Mouse (Mus musculus) brain, embryonic 14.5 days (tissue): ENCODE results near the gene Psmc3ip. TPM values are rescaled to one million over a fixed set of nuclear protein-coding genes. Genes with fewer than 3 reads are reported as not detected.
A peak's percentile ranks its signal among the peaks of the same experiment; 100 is the strongest.

Source experiments
- DNase-seq: peaks from one replicate; pipeline ENCODE4 v3.0.0-alpha.2; 2011; ENCODE audit warnings: low read depth
- CTCF ChIP-seq: fragments of 200-500 bp; IDR thresholded peaks from 2 replicates; pipeline ENCODE4 v1.5.1; 2012; ENCODE audit warnings: inconsistent platforms, mild to moderate bottlenecking, moderate library complexity, borderline replicate concordance; ENCODE audit not compliant: insufficient read depth, insufficient read length; ENCODE audit errors: extremely low read depth
- POLR2A ChIP-seq: fragments of 200-500 bp; IDR thresholded peaks from 2 replicates; pipeline ENCODE4 v1.6.1; 2012; ENCODE audit warnings: mild to moderate bottlenecking, inconsistent platforms, borderline replicate concordance; ENCODE audit not compliant: poor library complexity, insufficient read depth, insufficient read length, severe bottlenecking; ENCODE audit errors: extremely low read depth
- polyA plus RNA-seq: library from polyadenylated mRNA; depleted of rRNA; stranded (reverse); fragments of >200 nt; gene quantifications from 2 replicates; pipeline ENCODE4 v1.2.3, GENCODE M21; 2012; rRNA removed

The Psmc3ip gene
- 19.4 and 24.2 TPM in 2 replicates for polyA plus RNA-seq

GRCm38 (mm10) chr11:101095314-101096024 lies at the start of gene Psmc3ip:
TSS of gene Psmc3ip (minus strand) at chr11:101095436.
- peak; percentile 98 for DNase-seq
- peak; percentile 74 for TF ChIP-seq CTCF
- TF ChIP-seq POLR2A = no peak; the same call in 1 of the 2 replicates

DNA sequence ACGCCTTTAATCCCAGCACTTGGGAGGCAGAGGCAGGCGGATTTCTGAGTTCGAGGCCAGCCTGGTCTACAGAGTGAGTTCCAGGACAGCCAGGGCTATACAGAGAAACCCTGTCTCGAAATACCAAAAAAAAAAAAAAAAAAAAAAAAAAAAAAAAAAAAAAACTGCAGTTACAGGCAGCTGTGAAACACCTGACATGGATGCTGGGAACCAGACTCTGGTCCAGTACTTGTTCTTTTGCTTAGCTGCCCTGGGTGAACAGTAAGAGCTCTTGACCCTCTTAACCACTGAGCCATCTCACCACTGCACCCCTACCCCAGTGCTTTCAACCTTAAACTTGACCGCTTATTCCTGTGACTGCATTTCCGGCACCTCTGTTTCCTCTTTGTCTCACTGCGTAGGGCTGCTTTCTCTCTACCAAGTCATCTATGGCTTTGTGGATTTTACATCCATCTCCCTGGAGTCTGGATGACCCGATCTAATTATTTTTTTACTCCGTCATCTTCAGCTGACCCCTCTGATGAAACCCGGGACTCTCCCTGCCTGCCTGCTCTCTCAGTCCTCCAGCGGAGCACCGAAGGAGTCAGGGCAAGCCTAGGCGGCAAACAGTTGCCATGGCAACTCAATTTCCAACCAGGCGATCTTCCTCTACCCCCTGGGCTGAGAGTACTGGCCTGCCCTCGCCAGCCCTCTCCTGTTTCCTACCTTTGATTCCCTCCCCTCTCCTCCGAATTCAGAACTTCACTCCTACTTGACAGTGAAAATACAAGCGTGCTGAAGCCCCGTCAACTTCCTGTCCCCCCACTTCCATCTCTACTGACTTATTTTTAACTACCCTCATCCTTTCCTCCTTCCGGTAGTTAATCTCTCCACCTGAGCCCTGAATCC lies 48.3 kb upstream of the Psmc3ip start:
- peak; percentile 84 for DNase-seq
- TF ChIP-seq CTCF (no peak), POLR2A (no peak)

DNA sequence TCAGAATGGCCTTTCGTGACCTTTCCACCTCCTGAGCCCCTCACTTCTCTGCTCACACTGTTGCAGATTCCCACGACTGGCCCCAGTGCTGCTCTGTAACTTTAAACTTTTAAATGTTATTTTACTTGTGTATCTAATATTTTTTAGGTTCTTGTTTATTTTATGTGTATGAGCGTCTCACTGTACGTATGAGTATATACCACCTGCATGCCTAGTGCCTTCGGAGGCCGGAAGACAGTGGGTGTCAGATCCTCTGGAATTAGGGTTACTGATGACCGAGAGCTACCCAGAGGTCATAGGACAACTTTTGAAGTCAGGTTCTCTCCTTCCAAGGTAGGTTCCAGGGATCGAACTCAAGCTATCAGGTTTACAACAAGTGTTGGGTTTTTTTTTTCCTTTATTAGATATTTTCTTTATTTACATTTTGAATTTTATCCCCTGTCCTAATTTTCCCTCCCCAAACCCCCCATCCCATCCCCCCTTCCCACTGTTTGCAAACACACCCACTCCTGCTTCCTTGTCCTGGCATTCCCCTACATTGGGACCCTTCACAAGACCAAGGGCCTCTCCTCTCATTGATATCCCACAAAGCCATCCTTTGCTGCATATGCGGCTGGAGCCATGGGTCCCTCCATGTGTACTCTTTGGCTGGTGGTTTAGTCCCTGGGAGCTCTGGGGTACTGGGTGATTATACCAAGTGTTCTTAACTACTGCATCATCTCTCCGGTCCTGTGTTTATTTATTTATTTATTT lies 47.2 kb upstream of the Psmc3ip start:
- TF ChIP-seq CTCF (no peak), POLR2A (no peak)
- DNase-seq = no peak

DNA sequence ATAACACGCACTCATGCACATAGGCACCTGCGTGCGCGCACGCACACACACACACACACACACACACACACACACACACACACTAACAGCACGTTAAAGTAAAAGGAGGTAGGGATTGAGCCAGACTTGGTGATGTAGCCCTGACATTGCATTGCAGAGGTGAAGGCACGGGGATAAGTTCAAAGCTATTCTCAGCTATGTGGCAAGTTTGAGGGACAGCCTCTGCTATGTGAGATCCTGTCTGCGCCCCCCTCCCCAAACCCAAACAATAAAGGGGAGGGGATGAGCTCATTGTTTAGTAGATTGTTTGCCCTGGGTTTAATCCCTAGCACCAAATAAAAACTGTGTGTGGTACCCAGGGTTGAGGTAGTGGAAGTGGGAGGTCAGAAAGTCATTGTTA lies 45.9 kb upstream of the Psmc3ip start:
- TF ChIP-seq POLR2A (no peak), CTCF (no peak)
- DNase-seq = no peak

DNA sequence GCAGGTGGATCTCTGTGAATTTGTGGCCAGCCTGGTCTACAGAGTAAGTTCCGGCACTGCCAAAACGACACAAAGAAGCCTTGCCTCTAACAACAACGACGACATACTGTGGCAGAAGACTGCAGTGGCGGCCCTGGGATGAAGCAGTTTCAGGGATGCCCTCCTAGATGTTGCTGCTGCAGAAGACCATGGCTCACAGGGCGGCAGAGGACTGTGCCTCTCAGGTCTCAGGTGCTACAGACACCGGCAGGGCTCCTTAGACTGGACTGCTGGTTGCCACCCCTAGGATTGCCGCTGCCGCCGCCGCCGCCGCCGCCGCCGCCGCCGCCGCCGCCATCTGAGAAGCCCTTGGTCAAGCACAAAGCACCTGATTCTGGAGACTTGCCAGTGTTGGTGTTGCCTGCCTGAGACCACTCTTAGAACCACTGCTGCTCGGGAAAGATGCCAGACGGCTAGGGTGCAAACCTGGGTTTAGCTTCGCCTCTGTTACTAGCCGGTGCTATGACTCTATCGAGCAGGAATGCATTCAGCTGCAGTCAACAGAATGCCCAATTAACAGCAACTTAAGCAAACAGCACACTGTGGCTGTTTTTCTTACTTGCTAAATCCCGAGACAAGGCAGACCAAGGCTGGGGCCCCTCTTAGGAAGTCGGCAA lies 45.1 kb upstream of the Psmc3ip start:
- DNase-seq = peak; percentile 96
- no peak for TF ChIP-seq POLR2A

GRCm38 (mm10) chr11:101138536-101139181 lies 43.4 kb upstream of the Psmc3ip start:
- no peak for TF ChIP-seq POLR2A
- TF ChIP-seq CTCF = no peak
- peak; percentile 68 for DNase-seq

GRCm38 (mm10) chr11:101137000-101137399 lies 41.8 kb upstream of the Psmc3ip start:
- no peak for TF ChIP-seq POLR2A
- no peak for TF ChIP-seq CTCF
- DNase-seq = no peak

DNA sequence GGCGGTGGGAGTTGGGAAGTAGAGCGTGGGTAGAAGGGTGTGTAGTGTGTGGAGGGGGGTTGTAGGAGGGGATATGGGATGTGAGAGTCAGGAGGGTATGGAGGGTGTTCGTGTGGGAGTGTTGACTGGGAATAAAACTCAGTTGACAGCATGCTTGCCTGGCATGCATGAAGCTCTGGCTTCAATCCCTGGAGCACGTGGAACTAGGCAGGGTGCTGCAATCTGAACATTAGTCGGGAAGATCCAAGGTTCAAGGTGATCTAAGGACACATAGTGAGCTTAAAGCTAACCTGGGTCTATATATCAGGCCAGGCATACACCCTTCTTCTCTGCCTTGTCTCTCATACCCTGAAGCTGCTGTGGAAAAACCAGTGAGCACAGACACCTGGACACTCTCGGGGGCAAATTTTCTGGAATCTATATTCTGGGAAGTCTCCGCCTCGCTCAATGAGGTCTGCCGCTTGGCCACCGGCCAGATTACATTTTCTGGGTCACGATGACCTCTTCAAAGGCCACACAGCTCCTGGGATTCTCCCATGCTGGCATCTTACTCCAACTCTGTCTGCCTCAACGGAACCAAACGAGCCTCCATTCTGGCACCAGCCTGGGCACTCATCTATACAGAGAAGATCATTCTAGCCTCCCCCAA lies 39.1 kb upstream of the Psmc3ip start:
- no peak for TF ChIP-seq POLR2A
- no peak for TF ChIP-seq CTCF
- DNase-seq = no peak

GRCm38 (mm10) chr11:101133037-101133436 lies 37.8 kb upstream of the Psmc3ip start:
- no peak for DNase-seq
- TF ChIP-seq CTCF (no peak), POLR2A (no peak)

DNA sequence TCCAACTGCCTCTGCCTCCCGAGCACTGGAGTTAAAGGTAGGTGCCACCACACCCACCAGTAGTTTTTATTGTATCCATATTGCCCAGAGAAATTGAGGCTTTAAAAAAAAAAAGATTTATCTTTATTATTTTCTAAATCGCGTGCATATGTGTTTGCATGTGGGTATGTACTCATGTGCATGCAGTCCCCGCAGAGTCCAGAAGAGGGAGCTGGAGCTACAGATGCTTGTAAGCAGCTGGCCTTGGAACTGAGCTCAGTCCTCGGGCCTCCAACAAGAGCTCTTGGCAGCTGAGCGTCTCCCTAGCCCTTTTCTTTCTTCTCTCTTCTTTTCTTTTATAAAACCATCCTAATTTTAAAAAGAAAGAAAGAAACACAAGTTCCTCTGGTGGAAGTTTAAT lies 36.5 kb upstream of the Psmc3ip start:
- TF ChIP-seq CTCF (peak; percentile 37; the same call in 1 of the 2 replicates), POLR2A (no peak)
- DNase-seq = peak; percentile 59

DNA sequence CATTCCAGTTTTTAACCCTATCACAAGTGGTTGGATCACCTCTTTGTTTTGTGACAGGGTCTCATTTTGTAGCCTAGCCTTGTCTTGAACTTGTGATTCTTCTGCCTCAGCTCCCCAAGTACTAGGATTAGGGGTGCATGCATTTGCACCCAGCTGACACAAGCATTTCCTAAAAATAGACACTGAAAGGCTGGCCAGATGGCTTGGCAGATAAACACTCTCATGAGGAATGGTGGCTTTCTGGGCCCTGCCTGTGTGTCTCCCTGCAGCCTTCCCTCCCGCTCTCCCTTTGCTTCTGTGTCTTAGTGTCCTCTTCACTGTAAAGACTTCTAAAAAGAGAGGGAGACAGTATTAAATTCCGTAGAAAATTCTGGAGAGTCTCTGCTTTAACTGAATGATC lies 36.0 kb upstream of the Psmc3ip start:
- peak; percentile 28 for DNase-seq
- TF ChIP-seq CTCF (no peak), POLR2A (no peak)
